Mouse (Mus musculus): ENCODE measurements around the gene Tjp1.

GRCm38 (mm10) chr7:65280944-65281912 is 246.4 kb downstream of the Tjp1 start:
- no peak for TF ChIP-seq CTCF (IDR thresholded peaks at IDR 0.05; ENCODE audit: control insufficient read depth, insufficient read depth, insufficient read length)
- no peak for TF ChIP-seq MYOD1 (IDR thresholded peaks at IDR 0.05; ENCODE audit: control insufficient read depth, insufficient read length, low read depth)
